Mouse (Mus musculus): ENCODE measurements around the gene Serpinb9b. TPM values are rescaled to one million over a fixed set of nuclear protein-coding genes. Genes with fewer than 3 reads are reported as not detected.

The Serpinb9b gene
- total and polyA plus RNA-seq, 2 experiments from 2014 or later, result 0.36 to 0.66 TPM

GRCm38 (mm10) chr13:33084975-33085694 lies 57.9 kb downstream of the Serpinb9b start:
- DNase-seq (ENCODE audit: low spot score) (peak; percentile 67), ATAC-seq (ENCODE audit: low FRiP score) (peak; percentile 78)
- no peak overlapping the region for H3K4me2 ChIP-seq (ENCODE audit: low read depth, low read length, poor library complexity, severe bottlenecking)
- WGBS, result 40% methylated on average over 5 of the region's 5 CpGs
- H3K36me3 ChIP-seq (ENCODE audit: insufficient read depth, low read length), result no peaks in the 10 kb centered on the region
- no peak overlapping the region for H3K4me3 ChIP-seq (ENCODE audit: low read depth, low read length)
- no peak overlapping the region for H3K9ac ChIP-seq (replicated peaks; ENCODE audit: low read length, poor library complexity, severe bottlenecking)
- H3K9me3 ChIP-seq (ENCODE audit: low read length), result no peaks in the 10 kb centered on the region
- TF ChIP-seq CTCF (IDR thresholded peaks at IDR 0.05), result no peak
- H3K4me1 ChIP-seq (ENCODE audit: insufficient read depth, low read length), result peaks cover 8% of the 10 kb centered on the region
- no peaks in the 10 kb centered on the region for H3K27me3 ChIP-seq (ENCODE audit: insufficient read depth, low read length)
- peak overlapping the region; percentile 80 for H3K27ac ChIP-seq (ENCODE audit: low read depth, low read length)

GRCm38 (mm10) chr13:33085695-33086432 lies 58.6 kb downstream of the Serpinb9b start:
- peak overlapping the region; percentile 80 for H3K27ac ChIP-seq (ENCODE audit: low read depth, low read length)
- TF ChIP-seq CTCF (IDR thresholded peaks at IDR 0.05), result no peak
- H3K9me3 ChIP-seq (ENCODE audit: low read length), result no peaks in the 10 kb centered on the region
- no peak overlapping the region for H3K4me3 ChIP-seq (ENCODE audit: low read depth, low read length)
- H3K4me1 ChIP-seq (ENCODE audit: insufficient read depth, low read length), result peaks cover 8% of the 10 kb centered on the region
- DNase-seq (ENCODE audit: low spot score) (peak; percentile 93), ATAC-seq (ENCODE audit: low FRiP score) (peak; percentile 89)
- no peak overlapping the region for H3K4me2 ChIP-seq (ENCODE audit: low read depth, low read length, poor library complexity, severe bottlenecking)
- H3K36me3 ChIP-seq (ENCODE audit: insufficient read depth, low read length), result no peaks in the 10 kb centered on the region
- H3K9ac ChIP-seq (replicated peaks; ENCODE audit: low read length, poor library complexity, severe bottlenecking), result no peak overlapping the region
- no peaks in the 10 kb centered on the region for H3K27me3 ChIP-seq (ENCODE audit: insufficient read depth, low read length)

GRCm38 (mm10) chr13:33089566-33089965 lies 62.4 kb downstream of the Serpinb9b start:
- H3K9ac ChIP-seq (replicated peaks; ENCODE audit: low read length, poor library complexity, severe bottlenecking), result no peak overlapping the region
- H3K27me3 ChIP-seq (ENCODE audit: insufficient read depth, low read length), result no peaks in the 10 kb centered on the region
- no peak overlapping the region for H3K27ac ChIP-seq (ENCODE audit: low read depth, low read length)
- no peaks in the 10 kb centered on the region for H3K9me3 ChIP-seq (ENCODE audit: low read length)
- no peak for DNase-seq (ENCODE audit: low spot score)
- no peaks in the 10 kb centered on the region for H3K36me3 ChIP-seq (ENCODE audit: insufficient read depth, low read length)
- no peak overlapping the region for H3K4me2 ChIP-seq (ENCODE audit: low read depth, low read length, poor library complexity, severe bottlenecking)
- no peak for TF ChIP-seq CTCF (IDR thresholded peaks at IDR 0.05)
- peaks cover 8% of the 10 kb centered on the region for H3K4me1 ChIP-seq (ENCODE audit: insufficient read depth, low read length)
- H3K4me3 ChIP-seq (ENCODE audit: low read depth, low read length), result no peak overlapping the region
- WGBS, result 82% methylated on average over 3 of the region's 3 CpGs
- no peak for ATAC-seq (ENCODE audit: low FRiP score)

- Histone ChIP-seq H3K27me3 (ENCODE audit: insufficient read depth, low read length) (no peaks in the 10 kb centered on the region), H3K4me3 (ENCODE audit: low read depth, low read length) (no peak overlapping the region), H3K9ac (replicated peaks; ENCODE audit: low read length, poor library complexity, severe bottlenecking) (no peak overlapping the region), H3K36me3 (ENCODE audit: insufficient read depth, low read length) (no peaks in the 10 kb centered on the region), H3K9me3 (ENCODE audit: low read length) (no peaks in the 10 kb centered on the region), H3K4me2 (ENCODE audit: low read depth, low read length, poor library complexity, severe bottlenecking) (no peak overlapping the region), H3K27ac (ENCODE audit: low read depth, low read length) (no peak overlapping the region), H3K4me1 (ENCODE audit: insufficient read depth, low read length) (peaks cover 2% of the 10 kb centered on the region)
- TF ChIP-seq CTCF (IDR thresholded peaks at IDR 0.05), result no peak
- DNase-seq (ENCODE audit: low spot score) (no peak), ATAC-seq (ENCODE audit: low FRiP score) (no peak)
- 62% methylated on average over 1 of the region's 1 CpGs for WGBS
Measured at GRCm38 (mm10) chr13:33090546-33090945, 63.3 kb downstream of the Serpinb9b start.

GRCm38 (mm10) chr13:33091306-33091705 lies 64.1 kb downstream of the Serpinb9b start:
- Histone ChIP-seq H3K4me1 (ENCODE audit: insufficient read depth, low read length) (no peaks in the 10 kb centered on the region), H3K36me3 (ENCODE audit: insufficient read depth, low read length) (no peaks in the 10 kb centered on the region), H3K4me2 (ENCODE audit: low read depth, low read length, poor library complexity, severe bottlenecking) (no peak overlapping the region), H3K9ac (replicated peaks; ENCODE audit: low read length, poor library complexity, severe bottlenecking) (no peak overlapping the region), H3K27ac (ENCODE audit: low read depth, low read length) (no peak overlapping the region), H3K4me3 (ENCODE audit: low read depth, low read length) (no peak overlapping the region), H3K9me3 (ENCODE audit: low read length) (no peaks in the 10 kb centered on the region), H3K27me3 (ENCODE audit: insufficient read depth, low read length) (no peaks in the 10 kb centered on the region)
- ATAC-seq (ENCODE audit: low FRiP score) (no peak), DNase-seq (ENCODE audit: low spot score) (no peak)
- 93% methylated on average over 1 of the region's 1 CpGs for WGBS
- TF ChIP-seq CTCF (IDR thresholded peaks at IDR 0.05), result no peak

Other genes starting within 250 kb of the Serpinb9b start
- 0.14 TPM in 1 of 2 replicates, not detected in the other for gene Mylk4, start 243.5 kb upstream of the Serpinb9b start, total RNA-seq (2014; rRNA removed)
- gene Mylk4, start 243.5 kb upstream of the Serpinb9b start, polyA plus RNA-seq (2015; fragmentation: Nextera tagmentation; extraction: Ambion mirVana), result 0.05 and 0.31 TPM in 2 replicates
- 73.8 and 84.0 TPM in 2 replicates for gene Wrnip1, start 225.4 kb upstream of the Serpinb9b start, total RNA-seq (2014; rRNA removed)
- 31.2 and 33.6 TPM in 2 replicates for gene Wrnip1, start 225.4 kb upstream of the Serpinb9b start, polyA plus RNA-seq (2015; fragmentation: Nextera tagmentation; extraction: Ambion mirVana)
- gene D930007J09Rik, start 224.6 kb upstream of the Serpinb9b start, total RNA-seq (2014; rRNA removed), result not detected in 2 replicates
- not detected in 2 replicates for gene D930007J09Rik, start 224.6 kb upstream of the Serpinb9b start, polyA plus RNA-seq (2015; fragmentation: Nextera tagmentation; extraction: Ambion mirVana)
- gene Serpinb1a, start 176.2 kb upstream of the Serpinb9b start, total RNA-seq (2014; rRNA removed), result 2.0 and 4.3 TPM in 2 replicates
- gene Serpinb1a, start 176.2 kb upstream of the Serpinb9b start, polyA plus RNA-seq (2015; fragmentation: Nextera tagmentation; extraction: Ambion mirVana), result 4.3 and 4.9 TPM in 2 replicates
- 0.82 TPM in 1 of 2 replicates, not detected in the other for gene Serpinb1c, start 129.2 kb upstream of the Serpinb9b start, total RNA-seq (2014; rRNA removed)
- not detected in 2 replicates for gene Serpinb1c, start 129.2 kb upstream of the Serpinb9b start, polyA plus RNA-seq (2015; fragmentation: Nextera tagmentation; extraction: Ambion mirVana)
- gene Serpinb6b, start 62.2 kb upstream of the Serpinb9b start, total RNA-seq (2014; rRNA removed), result 1.4 and 3.1 TPM in 2 replicates
- 2.5 and 3.1 TPM in 2 replicates for gene Serpinb6b, start 62.2 kb upstream of the Serpinb9b start, polyA plus RNA-seq (2015; fragmentation: Nextera tagmentation; extraction: Ambion mirVana)
- gene Serpinb9, start 24.2 kb upstream of the Serpinb9b start, total RNA-seq (2014; rRNA removed), result 1.6 and 3.2 TPM in 2 replicates
- gene Serpinb9, start 24.2 kb upstream of the Serpinb9b start, polyA plus RNA-seq (2015; fragmentation: Nextera tagmentation; extraction: Ambion mirVana), result 2.9 and 3.0 TPM in 2 replicates
- gene Serpinb1b, start 51.2 kb downstream of the Serpinb9b start, total RNA-seq (2014; rRNA removed), result 1.8 and 3.1 TPM in 2 replicates
- gene Serpinb1b, start 51.2 kb downstream of the Serpinb9b start, polyA plus RNA-seq (2015; fragmentation: Nextera tagmentation; extraction: Ambion mirVana), result 1.6 and 2.3 TPM in 2 replicates
- not detected in 2 replicates for gene Serpinb9c, start 132.3 kb downstream of the Serpinb9b start, total RNA-seq (2014; rRNA removed)
- not detected in 2 replicates for gene Serpinb9c, start 132.3 kb downstream of the Serpinb9b start, polyA plus RNA-seq (2015; fragmentation: Nextera tagmentation; extraction: Ambion mirVana)
- gene Serpinb9d, start 165.5 kb downstream of the Serpinb9b start, total RNA-seq (2014; rRNA removed), result not detected in 2 replicates
- not detected in 2 replicates for gene Serpinb9d, start 165.5 kb downstream of the Serpinb9b start, polyA plus RNA-seq (2015; fragmentation: Nextera tagmentation; extraction: Ambion mirVana)
- not detected in 2 replicates for gene Serpinb9e, start 222.2 kb downstream of the Serpinb9b start, total RNA-seq (2014; rRNA removed)
- not detected in 2 replicates for gene Serpinb9e, start 222.2 kb downstream of the Serpinb9b start, polyA plus RNA-seq (2015; fragmentation: Nextera tagmentation; extraction: Ambion mirVana)

All from midbrain, postnatal 0 days (tissue).